Mouse (Mus musculus) midbrain, embryonic 12.5 days (tissue): Measurements from ENCODE around the gene Bckdk. TPM values are rescaled to one million over a fixed set of nuclear protein-coding genes. Genes with fewer than 3 reads are reported as not detected.

ENCODE experiments used
- ATAC-seq: fragments of 200-750 bp; cut with Nextera tagmentation; 2 replicates; pipeline ENCODE4 v1.8.0; 2017; ENCODE audit warnings: low read depth, moderate TSS enrichment, moderate library complexity; ENCODE audit not compliant: low FRiP score
- H3K27ac ChIP-seq: fragments of 300-500 bp; sonication (generic); replicated peaks from 2 replicates; pipeline ENCODE4 v1.5.1; 2016; ENCODE audit warnings: mild to moderate bottlenecking
- H3K27me3 ChIP-seq: fragments of 300-500 bp; sonication (generic); 2 replicates; pipeline ENCODE4 v1.6.1; 2016; ENCODE audit warnings: mild to moderate bottlenecking
- H3K36me3 ChIP-seq: fragments of 300-500 bp; sonication (generic); 2 replicates; pipeline ENCODE4 v1.6.1; 2016
- H3K4me1 ChIP-seq: fragments of 300-500 bp; sonication (generic); 2 replicates; pipeline ENCODE4 v1.6.1; 2016
- H3K4me2 ChIP-seq: fragments of 300-500 bp; sonication (generic); replicated peaks from 2 replicates; pipeline ENCODE4 v1.6.1; 2016; ENCODE audit warnings: mild to moderate bottlenecking, moderate library complexity
- H3K4me3 ChIP-seq: fragments of 300-500 bp; sonication (generic); 2 replicates; pipeline ENCODE4 v1.5.1; 2016; ENCODE audit warnings: mild to moderate bottlenecking
- H3K9ac ChIP-seq: fragments of 300-500 bp; sonication (generic); replicated peaks from 2 replicates; pipeline ENCODE4 v1.6.1; 2016; ENCODE audit warnings: mild to moderate bottlenecking, moderate library complexity
- H3K9me3 ChIP-seq: fragments of 300-500 bp; sonication (generic); 2 replicates; pipeline ENCODE4 v1.6.1; 2016; ENCODE audit warnings: mild to moderate bottlenecking
- WGBS: fragments of 180-500 bp; shearing (Covaris S2); methylation state at CpG from one replicate; pipeline ENCODE4 v1.1.7; 2016; 5-methylcytosine and 5-hydroxymethylcytosine counted together
- polyA plus RNA-seq: library from polyadenylated mRNA; unstranded; fragments of >200 nt; fragmentation: Nextera tagmentation; extraction: Ambion mirVana; gene quantifications from 2 replicates; pipeline ENCODE4 v1.2.1, GENCODE M21; 2016

Gene Bckdk
- 83.7 and 85.5 TPM in 2 replicates for polyA plus RNA-seq

GRCm38 (mm10) chr7:127903971-127904796 is at the start of gene Bckdk:
TSS of gene Bckdk (plus strand) at chr7:127904082.
- WGBS, result 10% methylated on average over 38 of the region's 38 CpGs
- peak within 1 kb of the TSS; percentile 75 for H3K27ac ChIP-seq
- peak; percentile 92 for ATAC-seq

GRCm38 (mm10) chr7:127858258-127858657 is 45.6 kb upstream of the Bckdk start:
- ATAC-seq, result no peak
- Histone ChIP-seq H3K27me3 (no peaks in the 10 kb centered on the region), H3K9ac (no peak overlapping the region), H3K27ac (no peak overlapping the region), H3K9me3 (no peaks in the 10 kb centered on the region), H3K4me3 (no peak overlapping the region), H3K36me3 (0 out of 2 replicates have a peak, but pooled peaks cover 4% of the 10 kb centered on the region), H3K4me1 (no peaks in the 10 kb centered on the region), H3K4me2 (no peak overlapping the region)
- WGBS, result 92% methylated on average over 6 of the region's 6 CpGs

More at GRCm38 (mm10) chr7:127903971-127904796, at the start of gene Bckdk:
- no peaks in the 10 kb centered on the region for H3K27me3 ChIP-seq
- H3K9me3 ChIP-seq, result no peaks in the 10 kb centered on the region
- H3K9ac ChIP-seq, result peak within 1 kb of the TSS; percentile 77
- H3K4me1 ChIP-seq, result peaks cover 13% of the 10 kb centered on the region
- peaks cover 40% of the 10 kb centered on the region for H3K36me3 ChIP-seq
- H3K4me3 ChIP-seq, result peak within 1 kb of the TSS; percentile 75
- H3K4me2 ChIP-seq, result peak within 1 kb of the TSS; percentile 82

- Histone ChIP-seq H3K27ac (no peak overlapping the region), H3K4me2 (no peak overlapping the region), H3K4me1 (0 out of 2 replicates have a peak, but pooled peaks cover 4% of the 10 kb centered on the region), H3K9ac (no peak overlapping the region), H3K9me3 (no peaks in the 10 kb centered on the region), H3K27me3 (no peaks in the 10 kb centered on the region), H3K4me3 (no peak overlapping the region), H3K36me3 (peaks cover 53% of the 10 kb centered on the region)
- 93% methylated on average over 12 of the region's 12 CpGs for WGBS
- ATAC-seq, result no peak
Observed at GRCm38 (mm10) chr7:127866434-127866833, 37.4 kb upstream of the Bckdk start.

DNA sequence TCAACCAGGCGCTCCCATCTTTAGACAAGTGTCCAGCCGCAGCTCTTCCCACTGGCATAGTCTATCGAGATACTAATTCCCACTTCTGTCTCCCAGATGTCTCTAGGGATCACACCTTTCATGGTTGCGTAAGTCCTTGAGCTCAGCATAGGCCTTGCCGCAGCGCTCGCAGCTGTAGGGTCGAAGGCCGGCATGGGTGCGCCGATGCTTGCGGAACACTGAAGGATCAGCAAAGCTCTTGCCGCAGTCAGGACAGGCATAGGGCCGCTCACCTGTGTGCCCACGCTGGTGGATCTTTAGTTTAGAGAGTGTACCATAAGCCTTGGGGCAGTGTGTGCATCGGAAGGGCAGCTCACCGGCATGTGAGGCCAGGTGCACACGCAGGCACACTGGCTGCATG is 36.2 kb upstream of the Bckdk start:
- no peak for ATAC-seq
- WGBS, result 98% methylated on average over 18 of the region's 18 CpGs
- Histone ChIP-seq H3K27me3 (no peaks in the 10 kb centered on the region), H3K4me3 (no peak overlapping the region), H3K36me3 (peaks cover 59% of the 10 kb centered on the region), H3K27ac (no peak overlapping the region), H3K9me3 (no peaks in the 10 kb centered on the region), H3K4me2 (no peak overlapping the region), H3K9ac (no peak overlapping the region), H3K4me1 (0 out of 2 replicates have a peak, but pooled peaks cover 4% of the 10 kb centered on the region)

- Histone ChIP-seq H3K27me3 (no peaks in the 10 kb centered on the region), H3K4me3 (no peak overlapping the region), H3K36me3 (peaks cover 69% of the 10 kb centered on the region), H3K9me3 (no peaks in the 10 kb centered on the region), H3K4me1 (peaks cover 16% of the 10 kb centered on the region), H3K27ac (no peak overlapping the region), H3K4me2 (no peak overlapping the region), H3K9ac (no peak overlapping the region)
- no peak for ATAC-seq
- 66% methylated on average over 3 of the region's 3 CpGs for WGBS
Observed at GRCm38 (mm10) chr7:127869149-127869810, 34.6 kb upstream of the Bckdk start.

DNA sequence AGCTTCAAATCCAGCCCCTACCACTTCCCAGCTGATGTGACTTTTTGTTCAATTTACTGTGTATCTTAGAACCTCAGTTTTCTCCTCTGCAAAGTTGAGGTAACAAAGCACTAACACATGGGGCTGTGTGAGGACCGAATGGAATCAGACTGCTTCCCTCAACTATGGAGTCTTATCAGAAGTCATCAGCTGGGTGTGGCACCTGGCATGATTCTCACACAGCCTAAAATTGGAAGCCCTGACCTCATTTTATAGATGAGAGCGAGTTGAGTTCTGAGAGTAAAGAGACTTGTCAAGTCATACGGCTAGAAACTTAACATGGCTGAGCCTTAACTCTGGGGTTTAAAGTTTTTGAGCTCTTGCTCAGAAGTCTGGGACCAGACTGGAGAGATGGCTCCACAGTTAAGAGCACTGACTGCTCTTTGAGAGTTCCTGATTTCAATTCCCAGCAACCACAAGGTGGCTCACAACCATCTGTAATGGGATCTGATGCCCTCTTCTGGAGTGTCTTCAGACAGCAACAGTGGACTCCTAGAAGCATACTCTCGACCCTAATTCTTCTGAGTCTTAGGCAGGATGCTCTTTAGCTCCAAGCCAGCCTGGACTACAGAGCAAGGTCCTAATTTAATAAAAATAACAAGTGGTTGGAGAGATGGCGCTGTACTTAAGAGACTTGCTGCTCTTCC is 33.6 kb upstream of the Bckdk start:
- Histone ChIP-seq H3K36me3 (peaks cover 59% of the 10 kb centered on the region), H3K27ac (no peak overlapping the region), H3K9ac (no peak overlapping the region), H3K27me3 (no peaks in the 10 kb centered on the region), H3K4me2 (no peak overlapping the region), H3K9me3 (no peaks in the 10 kb centered on the region), H3K4me1 (peaks cover 20% of the 10 kb centered on the region), H3K4me3 (no peak overlapping the region)
- WGBS, result 83% methylated on average over 5 of the region's 5 CpGs
- ATAC-seq, result no peak

- Histone ChIP-seq H3K9me3 (no peaks in the 10 kb centered on the region), H3K4me3 (peak overlapping the region; percentile 97), H3K27ac (peak overlapping the region; percentile 100), H3K4me1 (peaks cover 26% of the 10 kb centered on the region), H3K9ac (peak overlapping the region; percentile 96), H3K36me3 (peaks cover 51% of the 10 kb centered on the region), H3K27me3 (no peaks in the 10 kb centered on the region), H3K4me2 (peak overlapping the region; percentile 91)
- WGBS, result 4% methylated on average over 20 of the region's 20 CpGs
- ATAC-seq, result peak; percentile 44; the same call in 1 of the 2 replicates
Observed at GRCm38 (mm10) chr7:127874812-127875626, 28.9 kb upstream of the Bckdk start.

DNA sequence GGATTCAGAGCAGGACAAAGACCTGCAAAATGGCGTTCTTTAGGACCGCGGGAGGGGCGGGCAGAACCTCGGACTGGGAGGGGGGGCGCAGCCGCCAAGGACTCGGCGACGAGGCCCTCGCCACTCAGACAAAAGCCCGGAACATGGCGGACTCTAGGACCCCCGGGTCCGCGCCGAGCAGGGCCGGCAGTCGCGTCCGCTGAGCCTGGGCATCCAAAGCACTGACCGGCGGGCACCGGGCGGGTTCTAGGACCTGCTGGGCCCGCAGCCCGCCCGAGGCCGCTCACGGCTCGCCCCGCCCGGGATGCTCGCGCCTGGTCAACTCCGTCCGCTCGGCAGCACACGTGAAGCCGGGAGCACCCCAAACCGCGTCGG is 28.3 kb upstream of the Bckdk start:
- Histone ChIP-seq H3K36me3 (peaks cover 52% of the 10 kb centered on the region), H3K9ac (peak overlapping the region; percentile 96), H3K4me2 (peak overlapping the region; percentile 91), H3K4me3 (peak overlapping the region; percentile 97), H3K27me3 (no peaks in the 10 kb centered on the region), H3K9me3 (no peaks in the 10 kb centered on the region), H3K27ac (peak overlapping the region; percentile 100), H3K4me1 (peaks cover 26% of the 10 kb centered on the region)
- under 1% methylated on average over 34 of the region's 43 CpGs for WGBS
- ATAC-seq, result peak; percentile 95

- H3K9me3 ChIP-seq, result no peaks in the 10 kb centered on the region
- under 1% methylated on average over 41 of the region's 41 CpGs for WGBS
- H3K4me2 ChIP-seq, result peak within 1 kb of the TSS; percentile 91
- peak within 1 kb of the TSS; percentile 97 for H3K4me3 ChIP-seq
- peak; percentile 87 for ATAC-seq
- peaks cover 26% of the 10 kb centered on the region for H3K4me1 ChIP-seq
- peak within 1 kb of the TSS; percentile 96 for H3K9ac ChIP-seq
- peaks cover 55% of the 10 kb centered on the region for H3K36me3 ChIP-seq
- peak within 1 kb of the TSS; percentile 100 for H3K27ac ChIP-seq
- H3K27me3 ChIP-seq, result no peaks in the 10 kb centered on the region
Observed at GRCm38 (mm10) chr7:127876041-127876466, 27.8 kb upstream of the Bckdk start, which contains the start of gene Zfp646. TSS of gene Zfp646 (plus strand) at chr7:127876221.

GRCm38 (mm10) chr7:127876467-127877348 is 27.2 kb upstream of the Bckdk start, which contains the start of gene Zfp668:
TSS of gene Zfp668 (minus strand) at chr7:127876828.
- H3K4me1 ChIP-seq, result peaks cover 26% of the 10 kb centered on the region
- WGBS, result under 1% methylated on average over 60 of the region's 60 CpGs
- H3K9ac ChIP-seq, result peak within 1 kb of the TSS; percentile 96
- peak; percentile 68 for ATAC-seq
- H3K27me3 ChIP-seq, result no peaks in the 10 kb centered on the region
- H3K27ac ChIP-seq, result peak within 1 kb of the TSS; percentile 100
- H3K9me3 ChIP-seq, result no peaks in the 10 kb centered on the region
- peak within 1 kb of the TSS; percentile 97 for H3K4me3 ChIP-seq
- H3K4me2 ChIP-seq, result peak within 1 kb of the TSS; percentile 91
- peaks cover 59% of the 10 kb centered on the region for H3K36me3 ChIP-seq
